Mouse (Mus musculus) hindbrain, postnatal 0 days (tissue): ENCODE data around the gene Pde7b. TPM values are rescaled to one million over a fixed set of nuclear protein-coding genes. Genes with fewer than 3 reads are reported as not detected.

ENCODE experiments used
- ATAC-seq: fragments of 200-750 bp; cut with Nextera tagmentation; 2 replicates; pipeline ENCODE4 v1.8.0; 2017; ENCODE audit warnings: mild to moderate bottlenecking, moderate TSS enrichment, moderate library complexity
- DNase-seq: peaks from one replicate; pipeline ENCODE4 v3.0.0-alpha.2; 2015; ENCODE audit warnings: low spot score
- H3K27ac ChIP-seq: fragments of 300-500 bp; sonication (generic); 2 replicates; pipeline ENCODE4 v1.5.1; 2014; ENCODE audit warnings: mild to moderate bottlenecking
- H3K27me3 ChIP-seq: fragments of 300-500 bp; sonication (generic); 2 replicates; pipeline ENCODE4 v1.6.1; 2014; ENCODE audit warnings: low read length, mixed read lengths; ENCODE audit not compliant: insufficient read depth
- H3K36me3 ChIP-seq: fragments of 300-500 bp; sonication (generic); 2 replicates; pipeline ENCODE4 v1.6.1; 2014; ENCODE audit warnings: low read length, mixed read lengths; ENCODE audit not compliant: insufficient read depth
- H3K4me1 ChIP-seq: fragments of 300-500 bp; sonication (generic); 2 replicates; pipeline ENCODE4 v1.6.1; 2014; ENCODE audit warnings: antibody characterized with exemption, low read length, mixed read lengths; ENCODE audit not compliant: insufficient read depth
- H3K4me2 ChIP-seq: fragments of 300-500 bp; sonication (generic); 2 replicates; pipeline ENCODE4 v1.6.1; 2014; ENCODE audit warnings: low read depth, mild to moderate bottlenecking, low read length, moderate library complexity, mixed read lengths
- H3K4me3 ChIP-seq: fragments of 300-500 bp; sonication (generic); 2 replicates; pipeline ENCODE4 v1.5.1; 2014; ENCODE audit warnings: low read length
- H3K9ac ChIP-seq: fragments of 300-500 bp; sonication (generic); replicated peaks from 2 replicates; pipeline ENCODE4 v1.6.1; 2014; ENCODE audit warnings: mild to moderate bottlenecking, low read length, moderate library complexity, mixed read lengths
- H3K9me3 ChIP-seq: fragments of 300-500 bp; sonication (generic); 2 replicates; pipeline ENCODE4 v1.6.1; 2016; ENCODE audit warnings: low read length, mixed read lengths
- CTCF ChIP-seq: IDR thresholded peaks from 2 replicates; pipeline ENCODE4 v1.5.1; 2016; ENCODE audit warnings: antibody characterized with exemption, control low read depth, low read depth
- WGBS: fragments of 180-500 bp; shearing (Covaris S2); extraction: QIAGEN DNeasy Blood & Tissue Kit; methylation state at CpG from one replicate; pipeline ENCODE4 v1.1.7; 2014; 5-methylcytosine and 5-hydroxymethylcytosine counted together
- polyA plus RNA-seq: library from polyadenylated mRNA; unstranded; fragments of >200 nt; fragmentation: Nextera tagmentation; extraction: Ambion mirVana; gene quantifications from 2 replicates; pipeline ENCODE4 v1.2.1, GENCODE M21; 2015
- total RNA-seq: library from RNA; depleted of rRNA; stranded (reverse); fragments of >200 nt; gene quantifications from 2 replicates; pipeline ENCODE4 v1.2.3, GENCODE M21; 2014

The Pde7b gene
- total and polyA plus RNA-seq, 2 experiments from 2014 or later: 2.3 to 7.9 TPM

DNA sequence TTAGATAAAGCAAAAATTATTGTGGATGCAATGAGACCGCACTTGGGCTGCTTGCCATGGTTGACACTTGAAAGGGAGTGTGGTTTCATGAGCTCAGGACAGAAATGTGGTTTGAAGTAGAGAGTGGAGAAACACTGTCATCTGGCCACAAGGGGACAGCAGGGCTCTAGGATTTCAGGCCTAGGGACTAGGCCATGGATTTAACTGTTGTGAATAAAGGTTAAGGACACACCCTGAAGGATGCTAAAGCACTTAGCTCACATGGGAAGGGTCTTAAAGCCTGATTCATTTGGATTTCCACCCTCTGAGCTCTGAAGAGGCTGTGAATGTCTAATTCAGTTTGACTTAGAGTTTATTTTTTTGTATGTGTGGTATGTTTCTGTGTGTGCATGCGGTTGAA lies 319.4 kb downstream of the Pde7b start:
- Histone ChIP-seq H3K4me1 (no peaks in the 10 kb centered on the region), H3K27me3 (no peaks in the 10 kb centered on the region), H3K4me2 (no peak overlapping the region), H3K27ac (no peak overlapping the region), H3K9me3 (no peaks in the 10 kb centered on the region), H3K36me3 (no peaks in the 10 kb centered on the region), H3K9ac (no peak overlapping the region), H3K4me3 (no peak overlapping the region)
- ATAC-seq: peak; percentile 88
- WGBS: 89% methylated on average over 2 of the region's 2 CpGs
- DNase-seq: peak; percentile 80
- peak; percentile 96 for TF ChIP-seq CTCF

DNA sequence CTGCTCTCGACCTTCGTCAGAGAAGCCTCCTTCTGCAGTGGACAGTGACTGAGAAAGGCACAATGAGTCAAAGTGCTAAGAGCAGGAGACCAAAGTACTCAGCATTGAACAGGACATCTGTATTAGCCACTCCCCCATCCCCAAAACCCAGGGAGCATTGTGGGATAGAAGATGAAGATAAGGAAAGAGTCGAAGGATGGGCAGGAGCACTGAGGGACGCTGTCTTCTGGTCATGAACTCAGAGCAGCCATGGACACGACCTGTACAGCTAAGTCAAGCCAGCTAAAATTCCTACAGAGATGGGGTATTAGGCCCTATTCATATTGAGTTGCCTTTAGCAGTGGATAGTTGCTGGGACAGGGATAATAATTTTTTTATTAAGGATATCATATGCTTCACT lies 321.9 kb downstream of the Pde7b start:
- DNase-seq (no peak), ATAC-seq (no peak)
- WGBS: 88% methylated on average over 5 of the region's 5 CpGs
- H3K27me3 ChIP-seq: no peaks in the 10 kb centered on the region
- no peaks in the 10 kb centered on the region for H3K4me1 ChIP-seq
- H3K36me3 ChIP-seq: no peaks in the 10 kb centered on the region
- H3K9ac ChIP-seq: no peak overlapping the region
- H3K9me3 ChIP-seq: no peaks in the 10 kb centered on the region
- no peak overlapping the region for H3K4me2 ChIP-seq
- no peak overlapping the region for H3K27ac ChIP-seq
- H3K4me3 ChIP-seq: no peak overlapping the region
- TF ChIP-seq CTCF: no peak

DNA sequence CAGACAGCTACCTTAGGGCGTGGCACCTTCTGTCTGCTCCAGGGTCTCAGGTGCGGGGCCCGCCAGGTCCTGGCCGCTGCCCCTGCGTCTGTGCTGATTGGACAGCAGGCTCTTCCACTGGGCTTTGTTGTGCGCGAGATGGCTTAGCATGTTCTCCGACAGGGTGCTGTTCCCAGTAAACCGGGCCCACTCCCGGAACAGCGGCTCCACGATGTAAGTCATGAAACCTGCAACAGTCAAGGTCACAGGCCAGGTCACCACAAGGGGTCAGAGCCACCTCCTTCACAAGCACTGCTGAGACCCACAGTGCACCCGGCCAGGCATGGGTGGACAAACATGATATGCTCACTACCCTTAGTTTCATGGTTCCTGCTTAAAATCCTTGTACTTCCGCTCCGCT lies 324.5 kb downstream of the Pde7b start:
- Histone ChIP-seq H3K9me3 (no peaks in the 10 kb centered on the region), H3K4me2 (no peak overlapping the region), H3K4me1 (no peaks in the 10 kb centered on the region), H3K27ac (no peak overlapping the region), H3K9ac (no peak overlapping the region), H3K36me3 (no peaks in the 10 kb centered on the region), H3K4me3 (no peak overlapping the region), H3K27me3 (no peaks in the 10 kb centered on the region)
- DNase-seq (no peak), ATAC-seq (no peak)
- no peak for TF ChIP-seq CTCF
- 76% methylated on average over 15 of the region's 15 CpGs for WGBS

DNA sequence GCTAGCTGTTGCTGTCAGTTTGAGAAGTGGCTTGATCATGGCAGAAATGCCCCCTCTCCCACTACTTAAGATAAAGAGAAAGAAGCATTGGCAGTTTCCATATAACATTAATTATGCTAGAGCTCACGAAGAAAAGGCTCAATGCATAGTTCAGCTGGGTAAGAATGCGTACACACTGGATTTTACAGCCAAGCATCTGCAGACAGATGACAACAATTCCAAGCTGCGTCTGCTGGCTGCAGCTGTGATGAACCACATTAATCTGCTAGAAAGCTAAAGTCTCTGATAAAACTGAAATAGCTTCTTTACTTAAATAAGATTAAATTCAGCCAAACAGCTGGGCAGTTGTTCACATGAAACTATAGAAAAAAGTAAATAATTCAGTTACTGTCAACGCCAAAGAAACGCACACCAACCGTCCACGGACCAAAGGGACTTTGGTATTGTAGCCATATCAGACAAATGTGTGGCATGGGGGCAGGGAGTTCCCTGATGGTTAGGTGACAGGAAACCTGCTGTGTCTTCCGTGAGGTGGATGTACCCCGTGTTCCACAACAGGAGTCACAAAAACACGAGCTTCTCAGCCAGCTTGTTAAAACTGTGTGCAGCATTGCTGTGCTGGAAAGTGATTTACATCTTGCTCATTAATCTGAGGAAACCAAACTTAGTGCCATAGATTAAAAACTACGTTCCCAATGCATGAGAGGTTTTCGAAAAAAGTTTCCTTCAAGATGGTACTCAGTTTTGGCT lies 326.1 kb downstream of the Pde7b start:
- DNase-seq (no peak), ATAC-seq (no peak)
- 72% methylated on average over 12 of the region's 12 CpGs for WGBS
- Histone ChIP-seq H3K9ac (no peak overlapping the region), H3K4me2 (no peak overlapping the region), H3K4me1 (no peaks in the 10 kb centered on the region), H3K4me3 (no peak overlapping the region), H3K27me3 (no peaks in the 10 kb centered on the region), H3K36me3 (no peaks in the 10 kb centered on the region), H3K27ac (no peak overlapping the region), H3K9me3 (no peaks in the 10 kb centered on the region)
- no peak for TF ChIP-seq CTCF

DNA sequence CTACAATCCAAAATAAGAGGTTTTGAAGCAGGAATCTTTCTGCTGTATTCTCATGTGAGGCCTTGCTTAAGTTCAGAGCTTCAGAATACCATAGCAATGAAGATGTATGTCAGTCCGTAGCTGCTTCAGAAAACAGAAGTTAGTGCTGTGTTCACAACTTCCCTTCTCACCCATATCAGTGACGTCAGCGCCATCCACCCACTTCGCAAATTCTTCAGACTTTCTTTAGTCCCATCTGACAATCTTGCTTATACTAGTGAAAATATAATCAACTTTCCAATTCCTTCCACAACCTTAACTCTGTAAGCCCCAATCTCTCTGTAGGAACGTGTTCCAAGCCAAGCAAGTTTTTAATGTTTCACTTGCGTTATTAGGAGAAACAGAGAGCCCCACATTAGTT lies 326.7 kb downstream of the Pde7b start:
- Histone ChIP-seq H3K4me1 (no peaks in the 10 kb centered on the region), H3K36me3 (no peaks in the 10 kb centered on the region), H3K4me2 (no peak overlapping the region), H3K4me3 (no peak overlapping the region), H3K9ac (no peak overlapping the region), H3K9me3 (no peaks in the 10 kb centered on the region), H3K27me3 (no peaks in the 10 kb centered on the region), H3K27ac (no peak overlapping the region)
- no peak for DNase-seq
- ATAC-seq: no peak
- 87% methylated on average over 6 of the region's 6 CpGs for WGBS
- no peak for TF ChIP-seq CTCF

DNA sequence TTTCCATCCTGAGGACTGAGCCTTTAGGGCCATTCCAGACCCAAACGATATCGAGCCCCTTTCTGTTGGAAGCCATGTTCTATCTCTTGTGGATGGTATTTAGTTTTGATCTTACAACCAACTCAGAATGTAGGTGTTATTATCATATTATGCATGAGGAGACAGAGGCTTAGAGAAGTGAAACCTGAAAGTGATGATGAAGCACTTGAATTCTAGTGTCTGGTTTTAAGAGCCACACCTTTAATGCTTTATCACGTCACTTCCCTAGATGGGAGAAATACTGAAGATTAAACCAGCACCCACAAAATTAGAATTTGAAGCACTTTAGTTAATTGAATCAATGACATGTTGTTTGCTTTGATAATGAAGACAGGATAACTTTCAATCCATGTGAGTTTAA lies 329.1 kb downstream of the Pde7b start:
- 97% methylated on average over 3 of the region's 3 CpGs for WGBS
- no peak for TF ChIP-seq CTCF
- H3K27ac ChIP-seq: no peak overlapping the region

DNA sequence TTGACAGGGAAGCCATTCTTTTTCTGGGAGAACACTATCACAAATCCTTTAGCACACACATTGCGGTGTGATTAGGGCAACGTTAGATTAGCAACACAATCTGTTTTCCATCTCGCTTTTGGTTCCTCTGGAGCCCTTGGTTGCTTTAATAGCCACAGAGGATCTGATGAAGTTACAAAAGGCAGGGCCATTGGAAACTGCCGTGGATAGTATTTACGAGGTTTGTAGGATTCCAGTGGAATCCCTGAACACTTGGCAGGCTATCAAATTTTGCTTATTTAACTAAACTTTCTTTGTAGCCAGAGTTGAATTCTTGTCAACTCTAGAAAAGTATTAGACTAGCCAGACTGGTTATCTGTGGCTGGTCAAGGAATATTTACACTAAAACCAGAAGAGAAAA lies 330.1 kb downstream of the Pde7b start:
- DNase-seq: no peak
- no peaks in the 10 kb centered on the region for H3K4me1 ChIP-seq
- H3K36me3 ChIP-seq: no peaks in the 10 kb centered on the region
- 77% methylated on average over 5 of the region's 5 CpGs for WGBS
- no peak overlapping the region for H3K4me2 ChIP-seq
- H3K27me3 ChIP-seq: no peaks in the 10 kb centered on the region
- TF ChIP-seq CTCF: no peak
- no peak overlapping the region for H3K4me3 ChIP-seq
- H3K9me3 ChIP-seq: no peaks in the 10 kb centered on the region
- H3K9ac ChIP-seq: no peak overlapping the region
- ATAC-seq: no peak
- no peak overlapping the region for H3K27ac ChIP-seq

More for the DNA sequence above, 329.1 kb downstream of the Pde7b start:
- DNase-seq (no peak), ATAC-seq (no peak)
- no peaks in the 10 kb centered on the region for H3K36me3 ChIP-seq
- H3K9ac ChIP-seq: no peak overlapping the region
- no peak overlapping the region for H3K4me2 ChIP-seq
- H3K27me3 ChIP-seq: no peaks in the 10 kb centered on the region
- H3K4me3 ChIP-seq: no peak overlapping the region
- H3K4me1 ChIP-seq: no peaks in the 10 kb centered on the region
- no peaks in the 10 kb centered on the region for H3K9me3 ChIP-seq
